Mouse (Mus musculus) liver, embryonic 15.5 days (tissue): ENCODE results near the gene Klhl8. TPM values are rescaled to one million over a fixed set of nuclear protein-coding genes. Genes with fewer than 3 reads are reported as not detected.

ENCODE experiments used
- ATAC-seq: fragments of 200-750 bp; cut with Nextera tagmentation; 2 replicates; pipeline ENCODE4 v1.8.0; 2017; ENCODE audit warnings: moderate number of reproducible peaks, mild to moderate bottlenecking, moderate library complexity; ENCODE audit not compliant: insufficient read depth
- H3K27ac ChIP-seq: fragments of 300-500 bp; sonication (generic); replicated peaks from 2 replicates; pipeline ENCODE4 v1.5.1; 2015; ENCODE audit warnings: mild to moderate bottlenecking, inconsistent platforms
- H3K27me3 ChIP-seq: fragments of 300-500 bp; sonication (generic); 2 replicates; pipeline ENCODE4 v1.6.1; 2015; ENCODE audit warnings: mild to moderate bottlenecking, inconsistent platforms
- H3K36me3 ChIP-seq: fragments of 300-500 bp; sonication (generic); replicated peaks from 2 replicates; pipeline ENCODE4 v1.6.1; 2015; ENCODE audit warnings: moderate library complexity, mild to moderate bottlenecking, inconsistent platforms
- H3K4me1 ChIP-seq: fragments of 300-500 bp; sonication (generic); replicated peaks from 2 replicates; pipeline ENCODE4 v1.6.1; 2015; ENCODE audit warnings: inconsistent platforms
- H3K4me2 ChIP-seq: fragments of 300-500 bp; sonication (generic); 2 replicates; pipeline ENCODE4 v1.6.1; 2015; ENCODE audit warnings: moderate library complexity, mild to moderate bottlenecking, inconsistent platforms
- H3K4me3 ChIP-seq: fragments of 300-500 bp; sonication (generic); replicated peaks from 2 replicates; pipeline ENCODE4 v1.5.1; 2015; ENCODE audit warnings: mild to moderate bottlenecking, inconsistent platforms
- H3K9ac ChIP-seq: fragments of 300-500 bp; sonication (generic); 2 replicates; pipeline ENCODE4 v1.6.1; 2015; ENCODE audit warnings: moderate library complexity, mild to moderate bottlenecking, inconsistent platforms
- H3K9me3 ChIP-seq: fragments of 300-500 bp; sonication (generic); replicated peaks from 2 replicates; pipeline ENCODE4 v1.6.1; 2016; ENCODE audit warnings: inconsistent platforms
- WGBS: fragments of 180-500 bp; shearing (Covaris S2); methylation state at CpG from one replicate; pipeline ENCODE4 v1.1.7; 2015; ENCODE audit warnings: mixed read lengths; ENCODE audit not compliant: insufficient replicate concordance; 5-methylcytosine and 5-hydroxymethylcytosine counted together
- polyA plus RNA-seq: library from polyadenylated mRNA; unstranded; fragments of >200 nt; fragmentation: Nextera tagmentation; extraction: Ambion mirVana; gene quantifications from 2 replicates; pipeline ENCODE4 v1.2.1, GENCODE M21; 2015

The Klhl8 gene
- polyA plus RNA-seq, 1 experiment from 2014 or later = 1.2 TPM

GRCm38 (mm10) chr5:103857151-103857550, 53.9 kb downstream of the Klhl8 start:
- Histone ChIP-seq H3K4me3 (no peak overlapping the region), H3K36me3 (peaks cover 37% of the 10 kb centered on the region), H3K27me3 (no peaks in the 10 kb centered on the region), H3K4me2 (no peak overlapping the region), H3K9ac (no peak overlapping the region), H3K4me1 (peaks cover 15% of the 10 kb centered on the region), H3K9me3 (no peaks in the 10 kb centered on the region), H3K27ac (no peak overlapping the region)
- ATAC-seq = no peak
- 85% methylated on average over 2 of the region's 2 CpGs for WGBS

GRCm38 (mm10) chr5:103856286-103857009, 54.6 kb downstream of the Klhl8 start:
- H3K4me2 ChIP-seq = no peak overlapping the region
- ATAC-seq = peak; percentile 33; the same call in 1 of the 2 replicates
- peaks cover 15% of the 10 kb centered on the region for H3K4me1 ChIP-seq
- H3K36me3 ChIP-seq = peaks cover 44% of the 10 kb centered on the region
- H3K27ac ChIP-seq = no peak overlapping the region
- no peaks in the 10 kb centered on the region for H3K9me3 ChIP-seq
- H3K9ac ChIP-seq = no peak overlapping the region
- no peaks in the 10 kb centered on the region for H3K27me3 ChIP-seq
- WGBS = 58% methylated on average over 5 of the region's 5 CpGs
- no peak overlapping the region for H3K4me3 ChIP-seq

- H3K4me3 ChIP-seq = no peak overlapping the region
- no peak overlapping the region for H3K4me2 ChIP-seq
- peaks cover 15% of the 10 kb centered on the region for H3K4me1 ChIP-seq
- no peak overlapping the region for H3K27ac ChIP-seq
- H3K27me3 ChIP-seq = no peaks in the 10 kb centered on the region
- 64% methylated on average over 14 of the region's 14 CpGs for WGBS
- H3K36me3 ChIP-seq = peaks cover 52% of the 10 kb centered on the region
- H3K9ac ChIP-seq = no peak overlapping the region
- no peaks in the 10 kb centered on the region for H3K9me3 ChIP-seq
- peak; percentile 59 for ATAC-seq
These were observed 55.4 kb downstream of the Klhl8 start for GRCm38 (mm10) chr5:103855483-103856211.

- Histone ChIP-seq H3K4me2 (no peak overlapping the region), H3K9ac (no peak overlapping the region), H3K27me3 (no peaks in the 10 kb centered on the region), H3K4me3 (no peak overlapping the region), H3K9me3 (no peaks in the 10 kb centered on the region), H3K27ac (no peak overlapping the region), H3K36me3 (peaks cover 60% of the 10 kb centered on the region), H3K4me1 (peaks cover 15% of the 10 kb centered on the region)
- 86% methylated on average over 5 of the region's 5 CpGs for WGBS
- no peak for ATAC-seq
These were observed 56.3 kb downstream of the Klhl8 start for GRCm38 (mm10) chr5:103854807-103855194.

GRCm38 (mm10) chr5:103854041-103854806, 56.8 kb downstream of the Klhl8 start:
- no peaks in the 10 kb centered on the region for H3K9me3 ChIP-seq
- H3K4me2 ChIP-seq = no peak overlapping the region
- no peak for ATAC-seq
- 63% methylated on average over 17 of the region's 17 CpGs for WGBS
- no peak overlapping the region for H3K9ac ChIP-seq
- H3K27ac ChIP-seq = no peak overlapping the region
- no peak overlapping the region for H3K4me3 ChIP-seq
- peaks cover 66% of the 10 kb centered on the region for H3K36me3 ChIP-seq
- H3K4me1 ChIP-seq = peaks cover 15% of the 10 kb centered on the region
- no peaks in the 10 kb centered on the region for H3K27me3 ChIP-seq

- peaks cover 79% of the 10 kb centered on the region for H3K36me3 ChIP-seq
- no peak for ATAC-seq
- peaks cover 15% of the 10 kb centered on the region for H3K4me1 ChIP-seq
- no peaks in the 10 kb centered on the region for H3K9me3 ChIP-seq
- 78% methylated on average over 4 of the region's 4 CpGs for WGBS
- H3K27ac ChIP-seq = no peak overlapping the region
- H3K27me3 ChIP-seq = no peaks in the 10 kb centered on the region
- no peak overlapping the region for H3K9ac ChIP-seq
- H3K4me3 ChIP-seq = no peak overlapping the region
- no peak overlapping the region for H3K4me2 ChIP-seq
These were observed 58.1 kb downstream of the Klhl8 start for GRCm38 (mm10) chr5:103852756-103853549.

- no peak for ATAC-seq
These were observed 62.5 kb downstream of the Klhl8 start for GRCm38 (mm10) chr5:103848546-103848945.

GRCm38 (mm10) chr5:103846609-103847008, 64.5 kb downstream of the Klhl8 start:
- Histone ChIP-seq H3K9ac (no peak overlapping the region), H3K4me2 (no peak overlapping the region), H3K4me3 (no peak overlapping the region), H3K36me3 (peaks cover 100% of the 10 kb centered on the region), H3K4me1 (no peaks in the 10 kb centered on the region), H3K27me3 (no peaks in the 10 kb centered on the region), H3K9me3 (no peaks in the 10 kb centered on the region), H3K27ac (no peak overlapping the region)
- 79% methylated on average over 5 of the region's 5 CpGs for WGBS
- no peak for ATAC-seq

More at GRCm38 (mm10) chr5:103848546-103848945, 62.5 kb downstream of the Klhl8 start:
- Histone ChIP-seq H3K9ac (no peak overlapping the region), H3K27ac (no peak overlapping the region), H3K36me3 (peaks cover 100% of the 10 kb centered on the region), H3K4me2 (no peak overlapping the region), H3K27me3 (no peaks in the 10 kb centered on the region), H3K4me1 (no peaks in the 10 kb centered on the region), H3K4me3 (no peak overlapping the region), H3K9me3 (no peaks in the 10 kb centered on the region)
- WGBS = 87% methylated on average over 8 of the region's 8 CpGs

GRCm38 (mm10) chr5:103846154-103846551, 64.9 kb downstream of the Klhl8 start:
- WGBS = 93% methylated on average over 10 of the region's 10 CpGs
- H3K4me3 ChIP-seq = no peak overlapping the region
- H3K27ac ChIP-seq = no peak overlapping the region
- no peak for ATAC-seq
- H3K27me3 ChIP-seq = no peaks in the 10 kb centered on the region
- no peak overlapping the region for H3K9ac ChIP-seq
- H3K4me1 ChIP-seq = no peaks in the 10 kb centered on the region
- H3K9me3 ChIP-seq = no peaks in the 10 kb centered on the region
- peaks cover 100% of the 10 kb centered on the region for H3K36me3 ChIP-seq
- no peak overlapping the region for H3K4me2 ChIP-seq

GRCm38 (mm10) chr5:103845418-103846153, 65.5 kb downstream of the Klhl8 start:
- Histone ChIP-seq H3K4me3 (no peak overlapping the region), H3K9ac (no peak overlapping the region), H3K4me1 (no peaks in the 10 kb centered on the region), H3K9me3 (no peaks in the 10 kb centered on the region), H3K27me3 (no peaks in the 10 kb centered on the region), H3K27ac (no peak overlapping the region), H3K36me3 (peaks cover 100% of the 10 kb centered on the region), H3K4me2 (no peak overlapping the region)
- ATAC-seq = no peak
- 90% methylated on average over 19 of the region's 19 CpGs for WGBS
